Mouse (Mus musculus) MEL (cell line): ENCODE results near the gene Prdm10. TPM values are rescaled to one million over a fixed set of nuclear protein-coding genes. Genes with fewer than 3 reads are reported as not detected.
A peak's percentile ranks its signal among the peaks of the same experiment; 100 is the strongest.

Experiments
- DNase-seq: peaks from one replicate; pipeline ENCODE4 v3.0.0; 2011; ENCODE audit warnings: low read depth, low spot score
- H3K27ac ChIP-seq: 2 replicates; pipeline ENCODE4 v1.5.1; 2012; ENCODE audit warnings: low read depth, mild to moderate bottlenecking, control low read depth, low read length, moderate library complexity; ENCODE audit not compliant: control insufficient read depth
- H3K27me3 ChIP-seq, 2 experiments: fragments of 150-350 bp in 1 of 2; sonication (generic) in 1 of 2; 2 replicates each; pipeline ENCODE4 v1.6.1; 2012; ENCODE audit warnings: low read length in 2 of 2, mild to moderate bottlenecking in 2 of 2, improper control_type of control experiment in 1 of 2, moderate library complexity in 1 of 2; ENCODE audit not compliant: insufficient read depth in 2 of 2, control insufficient read depth in 1 of 2
- H3K36me3 ChIP-seq, 2 experiments: 2 replicates each; pipeline ENCODE4 v1.6.1; 2012 to 2014; ENCODE audit warnings: low read length in 2 of 2, improper control_type of control experiment in 1 of 2, inconsistent platforms in 1 of 2, mild to moderate bottlenecking in 1 of 2; ENCODE audit not compliant: insufficient read depth in 2 of 2, control insufficient read depth in 1 of 2
- H3K4me1 ChIP-seq, 2 experiments: fragments of 150-350 bp in 1 of 2; sonication (generic) in 1 of 2; 2 replicates each; pipeline ENCODE4 v1.6.1; 2012; ENCODE audit warnings: low read length in 2 of 2, improper control_type of control experiment in 1 of 2, mild to moderate bottlenecking in 1 of 2; ENCODE audit not compliant: insufficient read depth in 2 of 2, control insufficient read depth in 1 of 2
- H3K4me3 ChIP-seq, 2 experiments: fragments of 150-350 bp in 1 of 2; sonication (generic) in 1 of 2; 2 replicates each; pipeline ENCODE4 v1.5.1; 2012; ENCODE audit warnings: low read depth in 2 of 2, low read length in 2 of 2, mild to moderate bottlenecking in 2 of 2, moderate library complexity in 2 of 2, control low read depth in 1 of 2, improper control_type of control experiment in 1 of 2; ENCODE audit not compliant: control insufficient read depth in 1 of 2, insufficient read depth in 1 of 2
- H3K79me2 ChIP-seq: 2 replicates; pipeline ENCODE4 v1.6.1; 2012; ENCODE audit warnings: mild to moderate bottlenecking, low read length, moderate library complexity; ENCODE audit not compliant: control insufficient read depth, poor library complexity, insufficient read depth
- H3K9ac ChIP-seq: 2 replicates; pipeline ENCODE4 v1.6.1; 2012; ENCODE audit warnings: low read depth, mild to moderate bottlenecking, control low read depth, low read length, moderate library complexity; ENCODE audit not compliant: control insufficient read depth, poor library complexity, severe bottlenecking
- H3K9me3 ChIP-seq: fragments of 150-350 bp; sonication (generic); replicated peaks from 2 replicates; pipeline ENCODE4 v1.6.1; 2012; ENCODE audit warnings: mild to moderate bottlenecking, low read length, improper control_type of control experiment, moderate library complexity; ENCODE audit not compliant: insufficient read depth
- BHLHE40 ChIP-seq: IDR thresholded peaks from 2 replicates; pipeline ENCODE4 v1.6.1; 2012; ENCODE audit warnings: low read depth, mild to moderate bottlenecking, inconsistent platforms, low read length, improper control_type of control experiment, borderline replicate concordance
- CTCF ChIP-seq, 3 experiments: IDR thresholded peaks in 2 of 3; conservative IDR thresholded peaks in 1 of 3; 2 replicates each; pipeline ENCODE4 v1.5.1; 2011 to 2012; ENCODE audit warnings: low read length in 3 of 3, low read depth in 2 of 3, mild to moderate bottlenecking in 2 of 3, improper control_type of control experiment in 1 of 3, inconsistent platforms in 1 of 3, mixed read lengths in 1 of 3, moderate library complexity in 1 of 3; ENCODE audit not compliant: control insufficient read depth in 1 of 3, insufficient read depth in 1 of 3, poor library complexity in 1 of 3, severe bottlenecking in 1 of 3
- E2F4 ChIP-seq: IDR thresholded peaks from 2 replicates; pipeline ENCODE4 v1.6.1; 2011; ENCODE audit warnings: low read depth, low read length, improper control_type of control experiment, borderline replicate concordance
- ELF1 ChIP-seq: IDR thresholded peaks from 2 replicates; pipeline ENCODE4 v1.6.1; 2014; ENCODE audit warnings: low read depth, mild to moderate bottlenecking, inconsistent platforms, low read length, improper control_type of control experiment, moderate library complexity
- EP300 ChIP-seq, 2 experiments: IDR thresholded peaks; 2 replicates each; pipeline ENCODE4 v1.6.1; 2011; ENCODE audit warnings: improper control_type of control experiment in 2 of 2, low read length in 2 of 2, low read depth in 1 of 2, mild to moderate bottlenecking in 1 of 2
- HCFC1 ChIP-seq: IDR thresholded peaks from 2 replicates; pipeline ENCODE4 v1.6.1; 2012; ENCODE audit warnings: low read depth, mild to moderate bottlenecking, inconsistent platforms, low read length, improper control_type of control experiment, moderate library complexity
- JUND ChIP-seq: IDR thresholded peaks from 2 replicates; pipeline ENCODE4 v1.6.1; 2011; ENCODE audit warnings: low read depth, mild to moderate bottlenecking, improper control_type of control experiment, low read length
- MAZ ChIP-seq: IDR thresholded peaks from 2 replicates; pipeline ENCODE4 v1.6.1; 2012; ENCODE audit warnings: low read depth, mild to moderate bottlenecking, inconsistent platforms, low read length, improper control_type of control experiment
- MXI1 ChIP-seq: IDR thresholded peaks from 2 replicates; pipeline ENCODE4 v1.6.1; 2011; ENCODE audit warnings: mild to moderate bottlenecking, low read depth, low read length, improper control_type of control experiment
- MYB ChIP-seq: IDR thresholded peaks from 2 replicates; pipeline ENCODE4 v1.6.1; 2011; ENCODE audit warnings: mild to moderate bottlenecking, low read depth, low read length, improper control_type of control experiment
- NELFE ChIP-seq: IDR thresholded peaks from 2 replicates; pipeline ENCODE4 v1.6.1; 2011; ENCODE audit warnings: low read depth, low read length, improper control_type of control experiment
- NRF1 ChIP-seq: IDR thresholded peaks from 2 replicates; pipeline ENCODE4 v1.6.1; 2014; ENCODE audit warnings: low read depth, mild to moderate bottlenecking, inconsistent platforms, low read length, improper control_type of control experiment, moderate library complexity; ENCODE audit not compliant: poor library complexity, insufficient read depth, severe bottlenecking
- POLR2A ChIP-seq, 2 experiments: IDR thresholded peaks; 2 replicates each; pipeline ENCODE4 v1.6.1; 2011 to 2012; ENCODE audit warnings: low read length in 2 of 2, mild to moderate bottlenecking in 2 of 2, control low read depth in 1 of 2, improper control_type of control experiment in 1 of 2, low read depth in 1 of 2, moderate library complexity in 1 of 2; ENCODE audit not compliant: control insufficient read depth in 1 of 2, insufficient read depth in 1 of 2, poor library complexity in 1 of 2
- POLR2AphosphoS5 ChIP-seq: IDR thresholded peaks from 2 replicates; pipeline ENCODE4 v1.6.1; 2012; ENCODE audit warnings: low read depth, borderline replicate concordance, mild to moderate bottlenecking, inconsistent platforms, low read length, moderate library complexity, mixed read lengths
- RAD21 ChIP-seq: IDR thresholded peaks from 2 replicates; pipeline ENCODE4 v1.6.1; 2011; ENCODE audit warnings: mild to moderate bottlenecking, low read depth, low read length, improper control_type of control experiment
- SIN3A ChIP-seq: IDR thresholded peaks from 2 replicates; pipeline ENCODE4 v1.6.1; 2012; ENCODE audit warnings: low read length, improper control_type of control experiment, inconsistent platforms
- SMC3 ChIP-seq: IDR thresholded peaks from 2 replicates; pipeline ENCODE4 v1.6.1; 2011; ENCODE audit warnings: low read depth, low read length, improper control_type of control experiment
- TBP ChIP-seq: IDR thresholded peaks from 2 replicates; pipeline ENCODE4 v1.8.0; 2011; ENCODE audit warnings: low read depth, low read length, improper control_type of control experiment
- TCF12 ChIP-seq: IDR thresholded peaks from 2 replicates; pipeline ENCODE4 v1.6.1; 2014; ENCODE audit warnings: low read depth, mild to moderate bottlenecking, inconsistent platforms, low read length, improper control_type of control experiment, moderate library complexity
- UBTF ChIP-seq: IDR thresholded peaks from 2 replicates; pipeline ENCODE4 v1.6.1; 2012; ENCODE audit warnings: low read depth, mild to moderate bottlenecking, inconsistent platforms, low read length, improper control_type of control experiment, moderate library complexity, borderline replicate concordance; ENCODE audit not compliant: insufficient read depth
- USF1 ChIP-seq: IDR thresholded peaks from 2 replicates; pipeline ENCODE4 v1.6.1; 2014; ENCODE audit warnings: low read depth, mild to moderate bottlenecking, inconsistent platforms, low read length, improper control_type of control experiment, moderate library complexity
- ZMIZ1 ChIP-seq: IDR thresholded peaks from 2 replicates; pipeline ENCODE4 v1.6.1; 2012; ENCODE audit warnings: low read depth, mild to moderate bottlenecking, inconsistent platforms, low read length, improper control_type of control experiment, moderate library complexity
- polyA plus RNA-seq, 2 experiments: library from polyadenylated mRNA; stranded (reverse) in 1 of 2; unstranded in 1 of 2; fragments of >175 nt in 1 of 2; fragments of >200 nt in 1 of 2; gene quantifications; 2 replicates each; pipeline versions ENCODE4 v1.2.1 to v1.2.4; 2012; ENCODE audit warnings: low replicate concordance in 2 of 2, low read depth in 1 of 2; ENCODE audit not compliant: insufficient read length in 2 of 2, insufficient read depth in 1 of 2, missing spikeins in 1 of 2
- total RNA-seq: library from RNA; depleted of rRNA; stranded (reverse); fragments of 300-350 nt; gene quantifications from 2 replicates; pipeline ENCODE4 v1.2.3, GENCODE M21; 2012

Prdm10 gene
- total and polyA plus RNA-seq, 3 experiments = 3.4 to 8.7 TPM; not detected in 1

GRCm38 (mm10) chr9:31279885-31280365, 413 bp upstream of the Prdm10 start:
- TF ChIP-seq ELF1 = peak; percentile 54; the same call in 1 of the 2 replicates
- TF ChIP-seq ZMIZ1 = peak; percentile 94
- peak; percentile 82 to 86 for TF ChIP-seq POLR2A (IDR thresholded peaks at IDR 0.05; ENCODE audit: control insufficient read depth in 1 of 2, insufficient read depth in 1 of 2, low read depth in 1 of 2, low read length in 2 of 2, poor library complexity in 1 of 2)
- TF ChIP-seq HCFC1 = peak; percentile 44; the same call in 1 of the 2 replicates
- TF ChIP-seq USF1 = no peak
- no peak for TF ChIP-seq MYB
- peak; percentile 50 for TF ChIP-seq TCF12
- peak; percentile 44 for TF ChIP-seq SIN3A
- TF ChIP-seq BHLHE40 = no peak
- TF ChIP-seq NELFE = peak; percentile 85
- peak; percentile 35; the same call in 1 of the 2 replicates for TF ChIP-seq NRF1
- TF ChIP-seq MXI1 = peak; percentile 75; the same call in 1 of the 2 replicates
- TF ChIP-seq EP300 (IDR thresholded peaks at IDR 0.05; ENCODE audit: low read depth in 1 of 2, low read length in 2 of 2) = peak in 1 of 2 experiments; percentile 42; a peak in 2 of 4 replicates
- no peak for TF ChIP-seq RAD21
- TF ChIP-seq JUND = 0 out of 2 replicates have a peak, but pooled peaks have one; percentile 19
- peak; percentile 58; the same call in 1 of the 2 replicates for TF ChIP-seq E2F4
- TF ChIP-seq TBP = peak; percentile 77
- Histone ChIP-seq H3K9ac (peak overlapping the region; percentile 94), H3K4me1 (peaks cover 9 to 23% of the 10 kb centered on the region in 2 experiments), H3K27ac (peak overlapping the region; percentile 94), H3K36me3 (peaks cover 0 to 23% of the 10 kb centered on the region in 2 experiments; a peak in 2 of 4 replicates), H3K27me3 (no peaks in the 10 kb centered on the region), H3K79me2 (peaks cover 12% of the 10 kb centered on the region), H3K9me3 (no peaks in the 10 kb centered on the region), H3K4me3 (peak overlapping the region; percentile 75 to 79)
- DNase-seq = peak; percentile 92

DNA sequence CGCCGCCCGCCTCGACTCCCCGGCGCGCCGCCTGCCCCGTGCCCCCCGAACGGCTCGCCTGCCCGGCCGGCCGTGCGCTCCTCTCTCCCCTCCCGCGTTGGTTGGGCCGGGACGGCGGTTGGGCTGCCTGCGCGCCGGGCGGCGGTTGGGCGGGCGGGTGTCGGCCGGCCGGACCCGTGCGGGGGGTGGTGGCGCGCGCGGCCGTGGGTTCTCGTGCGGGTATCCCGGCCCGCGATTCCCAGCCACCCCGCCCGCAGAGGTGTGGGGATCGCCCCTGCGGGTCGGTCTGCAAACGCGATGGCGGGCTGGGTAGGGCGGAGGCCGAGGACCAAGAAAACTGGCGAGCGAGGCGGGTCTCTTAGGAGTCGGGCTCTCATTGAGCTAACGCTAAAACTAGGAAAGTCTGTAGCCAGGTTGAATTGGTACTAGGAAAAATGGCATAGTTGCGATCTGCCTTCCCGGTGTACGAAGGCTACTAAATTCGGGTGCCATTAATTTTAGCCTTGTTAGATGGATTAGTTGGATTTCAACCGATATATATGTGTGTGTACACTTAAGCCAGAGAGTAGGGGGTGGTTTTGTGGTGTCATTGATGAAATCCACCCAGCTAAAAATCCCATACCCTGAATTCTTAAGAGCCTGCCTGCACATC, 799 bp downstream of the Prdm10 start:
- DNase-seq = peak; percentile 72
- H3K4me1 ChIP-seq = peaks cover 9 to 23% of the 10 kb centered on the region in 2 experiments

More for the DNA sequence above, 799 bp downstream of the Prdm10 start:
- Histone ChIP-seq H3K27me3 (no peaks in the 10 kb centered on the region), H3K36me3 (peaks cover 0 to 23% of the 10 kb centered on the region in 2 experiments; a peak in 2 of 4 replicates), H3K4me3 (peak overlapping the region; percentile 79 to 90)
- TF ChIP-seq EP300 (IDR thresholded peaks at IDR 0.05; ENCODE audit: low read depth in 1 of 2, low read length in 2 of 2) (peak in 1 of 2 experiments; percentile 45; a peak in 1 of 4 replicates), MAZ (peak; percentile 39; the same call in 1 of the 2 replicates), UBTF (peak; percentile 41; the same call in 1 of the 2 replicates), TCF12 (no peak; the same call in 1 of the 2 replicates), POLR2AphosphoS5 (peak; percentile 26; the same call in 1 of the 2 replicates), MXI1 (peak; percentile 57), SMC3 (no peak), CTCF (IDR thresholded peaks at IDR 0.05 in 2 of 3, conservative IDR thresholded peaks at IDR 0.05 in 1 of 3; ENCODE audit: control insufficient read depth in 1 of 3, insufficient read depth in 1 of 3, low read depth in 2 of 3, low read length in 3 of 3, poor library complexity in 1 of 3, severe bottlenecking in 1 of 3) (no peak), SIN3A (peak; percentile 34; the same call in 1 of the 2 replicates), NELFE (peak; percentile 43), POLR2A (IDR thresholded peaks at IDR 0.05; ENCODE audit: control insufficient read depth in 1 of 2, insufficient read depth in 1 of 2, low read depth in 1 of 2, low read length in 2 of 2, poor library complexity in 1 of 2) (peak; percentile 12 to 88; a peak in 3 of 4 replicates), MYB (peak; percentile 80)
- TF ChIP-seq, all 39 proteins: peak for 9
- peaks cover 14% of the 10 kb centered on the region for H3K79me2 ChIP-seq
- H3K9ac ChIP-seq = peak overlapping the region; percentile 94
- peak overlapping the region; percentile 94 for H3K27ac ChIP-seq
- H3K9me3 ChIP-seq = no peaks in the 10 kb centered on the region
